Mouse (Mus musculus) stomach, embryonic 14.5 days (tissue): ENCODE measurements around the gene Rps19bp1. TPM values are rescaled to one million over a fixed set of nuclear protein-coding genes. Genes with fewer than 3 reads are reported as not detected.

ENCODE experiments used
- ATAC-seq: fragments of 200-750 bp; cut with Nextera tagmentation; 2 replicates; pipeline ENCODE4 v1.8.0; 2017; ENCODE audit warnings: low read depth, moderate TSS enrichment; ENCODE audit not compliant: insufficient number of reproducible peaks, insufficient read depth, low FRiP score
- H3K27ac ChIP-seq: fragments of 300-500 bp; sonication (generic); 2 replicates; pipeline ENCODE4 v1.5.1; 2014; ENCODE audit warnings: mild to moderate bottlenecking, low read length, moderate library complexity, mixed read lengths
- H3K27me3 ChIP-seq: fragments of 300-500 bp; sonication (generic); 2 replicates; pipeline ENCODE4 v1.6.1; 2014; ENCODE audit warnings: low read length, control low read depth, mixed read lengths; ENCODE audit not compliant: control insufficient read depth, insufficient read depth
- H3K36me3 ChIP-seq: fragments of 300-500 bp; sonication (generic); 2 replicates; pipeline ENCODE4 v1.6.1; 2014; ENCODE audit warnings: mild to moderate bottlenecking, control low read depth, low read length, moderate library complexity, mixed read lengths; ENCODE audit not compliant: control insufficient read depth, insufficient read depth
- H3K4me1 ChIP-seq: fragments of 300-500 bp; sonication (generic); 2 replicates; pipeline ENCODE4 v1.6.1; 2014; ENCODE audit warnings: low read length, control low read depth, mixed read lengths; ENCODE audit not compliant: control insufficient read depth, insufficient read depth
- H3K4me2 ChIP-seq: fragments of 300-500 bp; sonication (generic); replicated peaks from 2 replicates; pipeline ENCODE4 v1.6.1; 2014; ENCODE audit warnings: low read depth, low read length, control low read depth
- H3K4me3 ChIP-seq: fragments of 300-500 bp; sonication (generic); 2 replicates; pipeline ENCODE4 v1.5.1; 2014; ENCODE audit warnings: low read depth, low read length, control low read depth
- H3K9ac ChIP-seq: fragments of 300-500 bp; sonication (generic); replicated peaks from 2 replicates; pipeline ENCODE4 v1.6.1; 2014; ENCODE audit warnings: low read depth, mild to moderate bottlenecking, control low read depth, low read length, moderate library complexity, mixed read lengths
- H3K9me3 ChIP-seq: fragments of 300-500 bp; sonication (generic); 2 replicates; pipeline ENCODE4 v1.6.1; 2016; ENCODE audit warnings: low read depth, low read length, control low read depth; ENCODE audit not compliant: control insufficient read depth
- WGBS: fragments of 180-500 bp; shearing (Covaris S2); extraction: QIAGEN DNeasy Blood & Tissue Kit; methylation state at CpG from one replicate; pipeline ENCODE4 v1.1.7; 2014; 5-methylcytosine and 5-hydroxymethylcytosine counted together
- polyA plus RNA-seq: library from polyadenylated mRNA; unstranded; fragments of >200 nt; fragmentation: Nextera tagmentation; extraction: Ambion mirVana; gene quantifications from 2 replicates; pipeline ENCODE4 v1.2.1, GENCODE M21; 2014

The Rps19bp1 gene
- polyA plus RNA-seq, 1 experiment from 2014 or later: 61.8 TPM

DNA sequence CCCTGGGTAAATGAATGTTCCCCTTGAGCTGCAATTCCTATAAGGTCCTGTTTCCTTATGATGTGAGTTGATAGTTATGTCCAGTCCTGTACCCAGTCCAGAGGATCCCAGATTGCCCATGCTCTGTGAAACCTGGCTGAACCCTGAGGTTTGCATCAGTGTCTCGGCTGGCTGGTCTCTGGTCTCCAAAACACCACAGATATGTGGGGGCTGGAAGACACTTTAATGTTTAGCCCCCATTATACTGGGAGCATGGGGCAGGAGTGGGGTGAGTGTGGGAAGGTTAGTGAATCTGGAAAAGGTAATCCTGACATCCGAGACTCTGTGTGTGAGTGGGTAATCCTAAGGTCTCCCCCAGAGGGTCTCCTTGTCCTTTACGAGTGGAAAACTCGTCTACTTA is 31.1 kb downstream of the Rps19bp1 start:
- H3K4me3 ChIP-seq: no peak overlapping the region
- ATAC-seq: no peak

DNA sequence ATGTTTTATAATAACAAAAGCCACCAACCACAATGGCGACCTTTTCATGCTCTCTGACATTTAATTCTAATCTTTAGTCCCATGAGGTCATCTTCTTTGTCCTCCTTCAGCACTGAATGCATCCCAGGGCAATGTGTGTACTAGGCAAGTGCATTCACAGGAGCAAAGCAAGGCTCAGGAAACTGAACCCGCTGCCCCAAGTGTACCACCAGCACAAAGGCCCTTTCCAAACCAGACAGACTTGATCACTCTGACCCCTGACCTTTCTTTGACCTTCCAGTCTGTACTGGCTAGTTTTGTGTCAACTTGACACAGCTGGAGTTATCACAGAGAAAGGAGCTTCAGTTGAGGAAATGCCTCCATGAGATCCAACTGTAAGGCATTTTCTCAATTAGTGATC is 31.8 kb downstream of the Rps19bp1 start:
- 72% methylated on average over 2 of the region's 2 CpGs for WGBS
- Histone ChIP-seq H3K4me3 (no peak overlapping the region), H3K9ac (no peak overlapping the region), H3K4me1 (peaks cover 7% of the 10 kb centered on the region; the same call in 1 of the 2 replicates), H3K36me3 (peaks cover 19% of the 10 kb centered on the region), H3K27ac (no peak overlapping the region), H3K4me2 (no peak overlapping the region), H3K27me3 (no peaks in the 10 kb centered on the region), H3K9me3 (no peaks in the 10 kb centered on the region)
- ATAC-seq: no peak

More for the DNA sequence above, 31.1 kb downstream of the Rps19bp1 start:
- Histone ChIP-seq H3K36me3 (peaks cover 23% of the 10 kb centered on the region), H3K9me3 (no peaks in the 10 kb centered on the region), H3K27ac (peak overlapping the region; percentile 66; the same call in 1 of the 2 replicates), H3K9ac (no peak overlapping the region), H3K4me1 (peaks cover 7% of the 10 kb centered on the region; the same call in 1 of the 2 replicates), H3K4me2 (0 out of 2 replicates have a peak overlapping the region, but pooled peaks have one; percentile 76), H3K27me3 (no peaks in the 10 kb centered on the region)
- WGBS: 63% methylated on average over 4 of the region's 4 CpGs

DNA sequence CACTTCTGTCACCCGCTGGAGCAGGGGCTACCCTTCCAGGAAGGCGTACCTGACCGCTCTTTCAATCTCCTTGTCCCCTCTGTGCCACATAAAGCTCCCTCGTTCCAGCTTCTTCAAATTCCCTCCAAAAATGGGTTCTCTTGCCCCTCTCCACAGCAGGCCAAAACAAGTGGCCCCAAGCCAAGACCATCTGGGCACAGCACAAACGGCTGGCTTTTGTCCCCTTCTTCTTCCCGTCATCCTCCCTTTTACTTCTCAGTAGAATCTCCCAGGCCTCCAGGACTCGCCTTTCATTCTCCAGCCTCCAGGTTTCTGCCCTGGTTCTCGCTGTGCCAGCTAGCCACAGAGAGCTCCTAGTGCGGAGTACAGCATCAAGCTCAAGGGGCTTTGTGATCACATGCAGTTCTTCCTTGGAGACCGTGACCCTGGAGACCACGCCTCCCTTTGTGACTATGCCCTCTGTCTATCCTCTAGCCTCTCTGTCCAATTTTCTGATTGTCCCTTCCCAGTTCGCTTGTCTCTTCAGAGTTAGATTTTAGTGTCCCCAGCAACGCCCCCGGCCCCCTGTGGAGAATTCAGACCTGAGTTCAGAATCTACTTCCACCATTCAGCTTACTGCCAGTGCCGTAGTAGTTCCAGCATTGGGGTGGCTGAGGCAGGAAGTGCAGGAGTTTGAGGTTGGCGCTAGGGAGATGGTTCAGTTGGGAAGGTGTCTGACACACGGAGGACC is 35.9 kb downstream of the Rps19bp1 start:
- H3K9ac ChIP-seq: no peak overlapping the region
- no peaks in the 10 kb centered on the region for H3K27me3 ChIP-seq
- no peak overlapping the region for H3K27ac ChIP-seq
- 82% methylated on average over 17 of the region's 17 CpGs for WGBS
- no peaks in the 10 kb centered on the region for H3K36me3 ChIP-seq
- peaks cover 1% of the 10 kb centered on the region; the same call in 1 of the 2 replicates for H3K4me1 ChIP-seq
- H3K9me3 ChIP-seq: no peaks in the 10 kb centered on the region
- H3K4me3 ChIP-seq: no peak overlapping the region
- no peak for ATAC-seq
- no peak overlapping the region for H3K4me2 ChIP-seq

DNA sequence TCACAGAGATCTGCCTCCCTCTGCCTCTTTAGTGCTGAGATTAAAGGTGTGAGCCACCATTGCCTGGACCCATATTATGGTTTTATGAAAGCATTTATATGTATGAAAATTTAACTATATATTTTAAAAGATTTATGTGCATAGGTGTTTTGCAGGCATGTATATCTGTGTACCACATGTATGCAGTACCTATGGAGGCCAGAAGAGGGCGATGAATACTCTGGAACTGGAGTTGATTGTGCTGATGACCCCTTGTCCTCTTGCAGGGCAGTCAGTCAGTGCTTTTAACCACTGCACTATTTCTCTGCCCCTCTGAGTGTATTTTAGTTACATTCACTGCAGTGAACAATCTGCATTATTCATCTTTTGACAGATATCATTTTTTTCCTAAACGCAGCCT is 38.3 kb downstream of the Rps19bp1 start:
- Histone ChIP-seq H3K4me3 (no peak overlapping the region), H3K36me3 (no peaks in the 10 kb centered on the region), H3K9ac (no peak overlapping the region), H3K27ac (no peak overlapping the region), H3K9me3 (no peaks in the 10 kb centered on the region), H3K27me3 (no peaks in the 10 kb centered on the region), H3K4me1 (no peaks in the 10 kb centered on the region), H3K4me2 (no peak overlapping the region)
- 43% methylated on average over 2 of the region's 2 CpGs for WGBS
- ATAC-seq: no peak

DNA sequence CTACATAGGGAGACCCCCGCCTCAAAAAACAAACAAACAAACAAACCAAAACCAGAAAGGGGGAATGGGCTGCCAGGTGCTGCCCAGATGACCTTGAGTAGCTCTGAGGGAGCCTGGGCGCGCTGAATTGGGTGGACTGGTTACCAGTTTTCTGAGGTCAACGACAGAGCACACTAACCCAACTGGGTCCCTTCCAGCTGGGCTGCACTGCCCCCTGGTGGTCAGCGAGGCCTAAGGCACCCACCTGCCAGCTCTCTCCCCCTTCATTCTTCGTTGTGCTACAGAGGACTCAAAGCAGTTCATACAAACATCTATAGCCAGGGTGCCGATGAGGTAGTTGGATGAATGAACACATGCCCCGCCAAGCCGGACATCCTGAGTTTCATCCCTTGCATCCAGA is 38.9 kb downstream of the Rps19bp1 start:
- H3K9ac ChIP-seq: no peak overlapping the region
- H3K27me3 ChIP-seq: no peaks in the 10 kb centered on the region
- no peak overlapping the region for H3K4me3 ChIP-seq
- 26% methylated on average over 9 of the region's 9 CpGs for WGBS
- no peaks in the 10 kb centered on the region for H3K4me1 ChIP-seq
- no peak overlapping the region for H3K4me2 ChIP-seq
- no peak overlapping the region for H3K27ac ChIP-seq
- H3K9me3 ChIP-seq: no peaks in the 10 kb centered on the region
- ATAC-seq: peak; percentile 63
- no peaks in the 10 kb centered on the region for H3K36me3 ChIP-seq

DNA sequence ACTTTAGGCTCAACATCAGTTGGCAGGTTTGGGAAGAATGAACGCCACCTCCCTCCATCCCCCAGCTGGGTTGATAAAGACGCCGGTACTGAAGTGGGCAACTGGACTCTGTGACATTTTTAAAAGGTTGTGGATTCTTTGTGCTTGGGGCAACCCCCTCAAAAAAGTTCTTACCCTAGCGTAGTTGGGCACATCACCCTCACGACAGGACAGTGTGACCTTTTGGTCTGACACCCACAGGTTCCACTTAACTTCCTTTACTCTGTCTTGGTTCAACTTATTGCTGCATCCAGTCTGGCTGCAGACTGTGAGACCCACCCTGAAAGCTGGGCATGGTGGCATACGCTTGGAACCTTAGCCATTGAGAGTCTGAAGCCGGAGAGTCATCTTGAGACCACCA is 40.4 kb downstream of the Rps19bp1 start:
- no peak overlapping the region for H3K4me2 ChIP-seq
- WGBS: 88% methylated on average over 7 of the region's 7 CpGs
- H3K9me3 ChIP-seq: no peaks in the 10 kb centered on the region
- no peak overlapping the region for H3K4me3 ChIP-seq
- H3K9ac ChIP-seq: no peak overlapping the region
- H3K4me1 ChIP-seq: peaks cover 3% of the 10 kb centered on the region; the same call in 1 of the 2 replicates
- no peaks in the 10 kb centered on the region for H3K36me3 ChIP-seq
- ATAC-seq: no peak
- H3K27ac ChIP-seq: no peak overlapping the region
- no peaks in the 10 kb centered on the region for H3K27me3 ChIP-seq

DNA sequence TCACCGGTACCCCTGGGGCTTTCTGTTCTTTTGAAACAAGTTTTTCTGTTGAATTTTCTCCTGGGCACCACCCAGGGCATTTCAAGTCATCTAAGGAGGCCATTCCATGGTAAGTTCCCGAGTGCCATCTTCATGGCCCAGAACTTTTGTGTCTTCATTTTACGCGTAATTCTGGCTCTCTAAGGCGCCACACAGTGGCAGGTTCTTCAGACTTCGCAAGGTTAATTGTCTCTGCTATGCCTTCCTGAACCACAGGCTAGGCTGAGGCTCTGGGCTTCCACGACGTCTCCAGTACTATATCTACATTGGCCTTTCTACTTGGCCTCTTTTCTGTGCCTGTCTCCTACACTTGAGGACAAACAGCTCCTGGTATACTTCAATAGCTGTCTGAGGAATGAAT is 43.1 kb downstream of the Rps19bp1 start:
- no peak for ATAC-seq
- no peak overlapping the region for H3K4me2 ChIP-seq
- no peak overlapping the region for H3K27ac ChIP-seq
- H3K4me1 ChIP-seq: peaks cover 3% of the 10 kb centered on the region; the same call in 1 of the 2 replicates
- no peak overlapping the region for H3K4me3 ChIP-seq
- peaks cover 4% of the 10 kb centered on the region; the same call in 1 of the 2 replicates for H3K36me3 ChIP-seq
- no peaks in the 10 kb centered on the region for H3K27me3 ChIP-seq
- no peaks in the 10 kb centered on the region for H3K9me3 ChIP-seq
- H3K9ac ChIP-seq: no peak overlapping the region
- 71% methylated on average over 8 of the region's 8 CpGs for WGBS

DNA sequence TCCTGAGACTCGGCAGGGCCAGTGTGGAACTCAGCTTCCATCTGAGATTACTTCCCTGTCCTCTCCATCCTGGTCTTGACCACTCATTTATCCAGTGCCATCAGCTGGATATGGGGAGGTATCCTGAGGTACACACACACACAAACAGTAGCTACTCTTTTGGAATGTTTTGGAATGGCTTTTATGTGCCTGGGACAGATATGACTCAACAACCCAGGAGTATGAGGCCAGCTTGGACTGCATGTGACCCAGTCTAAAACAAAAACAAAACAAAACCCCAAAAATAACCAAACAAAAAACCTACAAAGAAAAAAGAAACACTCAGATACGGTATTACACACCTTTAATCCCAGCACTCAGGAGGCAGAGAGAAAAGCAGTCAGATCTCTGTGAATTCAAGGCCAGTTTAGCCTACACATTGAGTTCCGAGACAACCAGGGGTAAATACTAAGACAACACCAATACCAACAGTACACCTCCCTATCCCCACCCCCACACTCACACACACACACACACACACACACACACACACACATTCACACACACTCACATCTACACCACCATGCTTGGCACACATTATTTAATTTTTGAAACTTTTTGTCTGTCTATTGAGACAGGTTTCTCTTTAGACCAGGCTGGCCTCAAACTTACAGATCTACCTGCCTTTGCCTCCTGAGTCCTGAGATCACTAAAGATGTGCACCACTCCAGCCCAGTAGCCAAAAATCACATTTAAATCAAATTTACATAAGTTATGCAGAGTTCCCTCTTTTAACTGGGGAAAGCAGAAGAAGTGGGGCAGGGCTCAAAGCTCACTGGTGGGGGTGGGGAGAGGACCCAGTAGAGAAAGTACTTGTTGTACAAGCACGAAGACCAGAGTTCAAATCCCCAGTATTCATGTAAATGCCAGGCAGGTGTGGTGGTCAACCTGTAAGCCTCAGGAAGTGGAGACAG is 44.1 kb downstream of the Rps19bp1 start:
- no peak for ATAC-seq

More for the DNA sequence above, 44.1 kb downstream of the Rps19bp1 start:
- peaks cover 3% of the 10 kb centered on the region; the same call in 1 of the 2 replicates for H3K4me1 ChIP-seq
- no peak overlapping the region for H3K9ac ChIP-seq
- no peaks in the 10 kb centered on the region for H3K27me3 ChIP-seq
- H3K27ac ChIP-seq: no peak overlapping the region
- H3K4me3 ChIP-seq: no peak overlapping the region
- H3K4me2 ChIP-seq: no peak overlapping the region
- 52% methylated on average over 4 of the region's 4 CpGs for WGBS
- H3K36me3 ChIP-seq: peaks cover 4% of the 10 kb centered on the region; the same call in 1 of the 2 replicates
- no peaks in the 10 kb centered on the region for H3K9me3 ChIP-seq
